Mouse (Mus musculus): ENCODE data around the gene Gm20518.

GRCm38 (mm10) chr16:17795643-17796042 lies 95.8 kb downstream of the Gm20518 start:
- TF ChIP-seq POLR2A (IDR thresholded peaks at IDR 0.05; ENCODE audit: control insufficient read depth in 1 of 2, insufficient read depth in 1 of 2, low read depth in 1 of 2, low read length in 2 of 2, poor library complexity in 1 of 2) (no peak), MAX (IDR thresholded peaks at IDR 0.05; ENCODE audit: low read length) (no peak), CTCF (IDR thresholded peaks at IDR 0.05 in 2 of 3, conservative IDR thresholded peaks at IDR 0.05 in 1 of 3; ENCODE audit: control insufficient read depth in 1 of 3, insufficient read depth in 1 of 3, low read depth in 2 of 3, low read length in 3 of 3, poor library complexity in 1 of 3, severe bottlenecking in 1 of 3) (no peak)

All from MEL (cell line).